Mouse (Mus musculus) Muller cell, postnatal 12 days (primary cell): ENCODE results near the gene Gm21883.
"Not testable (repeated sequence)": the region's sequence is repeated elsewhere in the genome, so short reads cannot be mapped to it uniquely, and the experiment has no call there.

Source experiments
- DNase-seq: peaks from one replicate; pipeline ENCODE4 v3.0.0-alpha.2; 2015; ENCODE audit errors: inconsistent ontology term

Gm21883 gene

DNA sequence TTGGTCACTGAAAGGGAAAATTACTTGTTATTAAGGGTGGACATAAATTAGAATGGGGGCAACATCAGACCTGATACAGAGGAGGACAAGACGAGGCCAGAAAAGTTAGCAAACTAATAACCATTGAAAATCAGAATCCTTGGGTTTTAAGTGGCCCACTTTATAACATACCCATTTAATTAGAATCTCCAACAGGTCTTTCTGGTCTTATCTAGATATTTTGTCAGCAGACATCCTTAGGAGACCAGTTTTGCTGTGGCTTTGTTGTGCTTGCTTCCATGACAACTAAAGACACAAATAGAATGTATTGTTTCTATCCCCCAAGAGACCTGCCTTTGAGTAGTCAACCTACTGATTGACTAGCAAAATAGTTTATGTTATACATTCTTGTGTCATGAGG, at the start of gene Gm21883:
Gm21883 (minus strand) TSS at position 101 of the 400 bp plus-strand sequence.
- not testable (repeated sequence) for DNase-seq

DNA sequence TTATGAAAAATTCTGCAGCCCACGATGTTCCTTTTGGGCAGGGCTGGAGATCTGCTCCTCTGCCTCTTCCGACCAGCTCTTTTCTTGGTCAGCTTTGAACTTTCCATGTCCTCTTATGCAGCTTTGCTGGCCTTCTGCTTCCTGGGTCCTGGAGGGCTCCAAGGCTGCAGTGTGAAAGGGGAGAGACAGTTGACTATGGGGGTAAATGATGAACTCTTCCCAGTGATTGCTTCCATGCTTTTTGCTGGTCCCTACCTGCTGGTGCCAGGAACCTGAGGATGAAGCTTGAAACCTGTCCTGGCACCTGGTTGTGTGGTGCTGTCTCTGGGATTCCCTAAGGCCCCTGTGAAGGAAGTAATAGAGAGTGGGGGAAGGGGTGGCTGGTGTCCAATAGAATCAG, 44.7 kb upstream of the Gm21883 start, which contains the start of gene Spin2e:
Spin2e (minus strand) TSS at position 101 of the 400 bp plus-strand sequence.
- not testable (repeated sequence) for DNase-seq
